Mouse (Mus musculus) retina, postnatal 1 day (tissue): ENCODE results near the gene Klhl8.
"Not testable (repeated sequence)": the region's sequence is repeated elsewhere in the genome, so short reads cannot be mapped to it uniquely, and the experiment has no call there.

Experiments used
- DNase-seq: peaks from one replicate; pipeline ENCODE4 v3.0.0-alpha.2; 2012

Klhl8 gene

GRCm38 (mm10) chr5:103910748-103911409 lies at the start of gene Klhl8:
Gene Klhl8 (minus strand): TSS chr5:103911259.
- peak; percentile 95 for DNase-seq

GRCm38 (mm10) chr5:103954638-103955037 lies 43.6 kb upstream of the Klhl8 start:
- DNase-seq, result no peak

- no peak for DNase-seq
Measured at GRCm38 (mm10) chr5:103953135-103954083, 42.4 kb upstream of the Klhl8 start.

GRCm38 (mm10) chr5:103950138-103950537 lies 39.1 kb upstream of the Klhl8 start:
- not testable (repeated sequence) for DNase-seq

- DNase-seq, result no peak
Measured at GRCm38 (mm10) chr5:103943183-103943582, 32.1 kb upstream of the Klhl8 start.

- DNase-seq, result peak; percentile 65
Measured at GRCm38 (mm10) chr5:103939856-103940255, 28.8 kb upstream of the Klhl8 start.

- DNase-seq, result no peak
Measured at GRCm38 (mm10) chr5:103939350-103939652, 28.2 kb upstream of the Klhl8 start.

GRCm38 (mm10) chr5:103938547-103939349 lies 27.7 kb upstream of the Klhl8 start:
- peak; percentile 96 for DNase-seq

- peak; percentile 69 for DNase-seq
Measured at GRCm38 (mm10) chr5:103936906-103937589, 26.0 kb upstream of the Klhl8 start.

- DNase-seq, result not testable (repeated sequence)
Measured at GRCm38 (mm10) chr5:103931924-103932323, 20.9 kb upstream of the Klhl8 start.

GRCm38 (mm10) chr5:103930511-103930910 lies 19.5 kb upstream of the Klhl8 start:
- no peak for DNase-seq

- no peak for DNase-seq
Measured at GRCm38 (mm10) chr5:103928196-103928550, 17.1 kb upstream of the Klhl8 start.

GRCm38 (mm10) chr5:103927429-103928195 lies 16.6 kb upstream of the Klhl8 start:
- DNase-seq, result peak; percentile 91

- DNase-seq, result peak; percentile 51
Measured at GRCm38 (mm10) chr5:103926398-103926797, 15.3 kb upstream of the Klhl8 start.

- DNase-seq, result no peak
Measured at GRCm38 (mm10) chr5:103923755-103924154, 12.7 kb upstream of the Klhl8 start.

- no peak for DNase-seq
Measured at GRCm38 (mm10) chr5:103923101-103923500, 12.0 kb upstream of the Klhl8 start.

GRCm38 (mm10) chr5:103922436-103922835 lies 11.4 kb upstream of the Klhl8 start:
- no peak for DNase-seq

- no peak for DNase-seq
Measured at GRCm38 (mm10) chr5:103919497-103919896, 8.4 kb upstream of the Klhl8 start.

GRCm38 (mm10) chr5:103918233-103918632 lies 7.2 kb upstream of the Klhl8 start:
- no peak for DNase-seq

- DNase-seq, result no peak
Measured at GRCm38 (mm10) chr5:103917357-103917895, 6.4 kb upstream of the Klhl8 start.

GRCm38 (mm10) chr5:103916595-103917356 lies 5.7 kb upstream of the Klhl8 start:
- no peak for DNase-seq
